Mouse (Mus musculus): ENCODE results near the gene Nhp2.
"Not testable (repeated sequence)": the region's sequence is repeated elsewhere in the genome, so short reads cannot be mapped to it uniquely, and the experiment has no call there.

The Nhp2 gene

DNA sequence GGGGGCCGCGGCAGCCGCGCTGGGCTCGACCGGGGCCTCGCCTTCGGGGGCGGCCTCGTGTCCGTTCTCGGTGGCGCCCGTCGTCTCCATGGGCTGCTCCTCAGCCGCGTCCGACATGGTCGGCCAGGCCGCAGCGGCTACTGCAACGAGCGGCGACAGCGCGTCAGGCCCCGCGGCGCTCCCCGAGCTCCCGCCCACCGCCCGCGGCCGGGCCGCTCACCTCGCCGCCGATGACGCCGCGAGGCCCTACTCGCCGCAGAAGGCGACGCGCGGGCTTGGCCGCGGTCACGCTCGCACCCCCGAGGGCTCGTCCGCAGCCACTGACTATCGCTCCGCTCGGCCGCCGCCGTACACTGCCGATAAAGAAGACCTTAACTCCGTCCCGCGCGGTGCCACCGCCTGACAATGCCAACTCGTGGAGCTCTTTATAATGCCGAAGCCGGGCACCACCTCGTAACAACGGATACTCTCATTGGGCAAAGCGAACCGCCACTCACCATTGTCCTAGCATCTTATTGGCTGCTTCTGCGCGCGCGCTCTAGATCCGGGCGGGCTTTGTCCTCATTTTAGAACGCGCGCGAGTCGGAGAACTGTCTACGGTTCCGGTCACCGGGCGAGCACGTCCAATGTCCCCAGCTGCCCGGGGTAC lies 13.0 kb upstream of the Nhp2 start, which contains the start of gene Hnrnpab:
Gene Hnrnpab, minus strand, starts transcription at position 401 of the 649 bp plus-strand sequence.
- DNase-seq (ENCODE audit: low spot score): peak; percentile 95

DNA sequence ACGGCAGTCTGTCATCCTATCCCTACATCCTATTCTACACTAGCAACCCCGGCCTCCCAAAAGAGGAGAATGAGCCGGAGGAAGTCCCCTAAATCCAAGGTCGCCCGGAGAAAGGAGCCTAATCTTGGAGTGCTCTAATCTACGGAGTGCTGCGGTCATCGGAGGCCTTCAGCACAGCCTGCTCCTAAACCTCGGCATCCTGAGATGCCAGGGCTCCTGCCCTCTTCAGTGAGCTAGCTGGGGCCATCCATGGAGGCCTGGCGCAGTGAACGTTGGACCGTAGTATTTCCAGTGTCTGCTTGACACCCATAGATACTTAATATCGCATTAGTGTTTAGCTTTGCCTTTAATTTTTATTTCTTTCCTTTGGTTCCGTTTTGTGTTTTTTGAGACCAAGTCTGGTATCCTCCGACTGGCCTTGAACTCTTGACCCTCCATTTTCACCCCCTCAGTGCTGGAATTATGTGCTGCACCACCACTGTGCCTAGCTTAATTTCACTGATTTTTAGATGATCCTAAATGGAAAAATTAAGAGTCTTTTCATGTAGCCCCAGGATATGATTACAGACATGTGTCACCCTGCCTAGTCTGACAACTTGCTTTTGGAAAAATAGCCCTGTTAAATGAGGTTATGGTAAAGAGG lies 12.3 kb upstream of the Nhp2 start:
- DNase-seq (ENCODE audit: low spot score): no peak

DNA sequence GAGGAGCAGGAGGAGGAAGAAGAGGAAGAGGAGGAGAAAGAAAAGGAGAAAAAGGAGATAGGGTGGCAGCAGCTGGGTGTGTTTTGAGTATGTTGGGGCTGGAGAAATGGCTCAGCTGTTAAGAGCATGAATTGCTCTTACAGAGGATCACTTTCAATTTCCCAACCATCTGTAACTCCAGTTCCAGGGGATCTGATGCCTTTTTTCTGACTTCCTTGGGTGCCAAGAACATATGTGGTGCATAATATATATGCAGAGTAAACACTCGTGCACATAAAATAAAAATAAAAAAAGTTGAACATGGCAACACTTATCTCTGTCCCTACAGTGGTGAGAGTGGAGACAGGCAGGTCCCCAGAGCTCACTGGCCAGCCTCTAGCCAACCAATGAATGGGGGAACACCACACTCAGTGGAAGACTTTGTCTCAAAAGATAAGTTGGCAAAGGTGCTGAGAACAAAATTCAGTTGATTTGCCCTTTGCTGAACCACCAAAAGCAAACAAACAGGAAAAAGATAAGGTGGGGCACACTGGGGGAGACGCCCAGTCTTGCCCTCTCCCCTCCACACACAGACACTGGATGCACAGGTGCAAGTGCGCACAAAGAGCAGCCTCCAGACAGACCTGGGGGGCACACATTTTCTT lies 10.1 kb upstream of the Nhp2 start:
- DNase-seq (ENCODE audit: low spot score): no peak

DNA sequence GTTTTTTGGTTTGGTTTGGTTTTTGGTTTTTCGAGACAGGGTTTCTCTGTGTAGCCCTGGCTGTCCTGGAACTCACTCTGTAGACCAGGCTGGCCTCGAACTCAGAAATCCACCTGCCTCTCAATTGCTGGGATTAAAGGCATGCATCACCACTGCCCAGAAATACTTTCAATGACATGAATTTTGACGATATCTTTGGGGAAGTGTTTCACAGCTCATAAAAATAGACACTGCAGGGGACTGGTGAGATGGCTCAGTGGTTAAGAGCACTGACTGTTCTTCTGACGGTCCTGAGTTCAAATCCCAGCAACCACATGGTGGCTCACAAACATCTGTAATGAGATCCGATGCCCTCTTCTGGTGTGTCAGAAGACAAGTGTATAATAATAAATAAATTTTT lies 9.6 kb upstream of the Nhp2 start:
- not testable (repeated sequence) for DNase-seq (ENCODE audit: low spot score)

DNA sequence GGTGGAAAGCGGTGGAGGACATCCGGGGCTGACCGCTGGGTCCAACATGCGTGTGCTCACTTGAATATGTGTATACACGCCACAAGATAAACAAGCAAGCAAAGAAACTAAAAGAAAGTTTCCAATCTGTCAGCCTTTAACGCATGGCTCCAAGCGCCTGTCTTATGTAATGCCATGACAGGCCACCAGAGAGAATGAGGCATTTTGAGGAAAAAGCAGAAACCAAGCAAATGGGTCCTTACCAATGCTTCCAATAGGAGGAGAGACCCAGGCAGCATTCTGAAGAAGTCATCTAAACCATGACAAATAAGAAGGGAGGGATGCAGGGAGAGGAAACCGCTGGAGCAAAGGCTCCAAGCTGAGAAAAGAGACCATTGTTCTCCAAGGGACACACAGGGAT lies 5.3 kb upstream of the Nhp2 start:
- DNase-seq (ENCODE audit: low spot score): no peak

DNA sequence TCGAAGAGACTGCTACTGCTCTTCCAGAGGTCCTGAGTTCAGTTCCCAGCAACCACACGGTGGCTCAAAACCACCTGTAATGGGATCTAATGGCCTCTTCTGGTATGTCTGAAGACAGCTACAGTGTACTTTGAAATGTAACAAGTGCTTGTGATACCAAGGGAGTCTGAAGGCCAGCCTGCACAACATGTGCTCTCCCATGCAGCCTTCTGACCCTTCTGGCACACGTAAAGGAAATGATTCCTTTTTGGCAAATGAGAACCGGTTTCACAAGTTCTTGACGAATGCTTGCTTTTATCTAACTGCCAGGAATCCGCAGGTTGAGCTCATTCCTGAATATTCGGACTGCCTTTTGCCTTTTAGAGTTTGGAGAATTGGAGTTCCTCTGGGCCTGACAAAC lies 4.4 kb upstream of the Nhp2 start:
- DNase-seq (ENCODE audit: low spot score): no peak

DNA sequence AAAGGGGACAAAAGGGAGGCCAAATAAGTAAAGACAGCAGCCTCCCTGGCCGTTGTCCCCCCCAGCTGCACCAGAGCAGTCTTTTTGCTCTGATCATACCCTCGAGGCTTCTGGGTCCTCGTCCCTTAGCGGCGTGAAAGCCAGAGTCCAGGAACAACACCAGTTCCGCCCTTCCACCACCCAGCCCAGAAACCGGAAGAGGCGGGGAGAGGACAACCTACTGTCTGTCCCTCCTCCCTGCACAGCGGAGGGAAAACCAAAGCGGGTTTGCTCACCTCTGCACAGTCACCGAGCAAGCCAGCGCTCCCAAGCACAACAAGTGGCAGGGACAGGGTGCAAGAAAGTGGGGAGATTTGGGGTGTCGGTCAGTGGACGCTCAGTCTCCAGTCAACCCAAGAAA lies 3.9 kb upstream of the Nhp2 start:
- DNase-seq (ENCODE audit: low spot score): peak; percentile 61

DNA sequence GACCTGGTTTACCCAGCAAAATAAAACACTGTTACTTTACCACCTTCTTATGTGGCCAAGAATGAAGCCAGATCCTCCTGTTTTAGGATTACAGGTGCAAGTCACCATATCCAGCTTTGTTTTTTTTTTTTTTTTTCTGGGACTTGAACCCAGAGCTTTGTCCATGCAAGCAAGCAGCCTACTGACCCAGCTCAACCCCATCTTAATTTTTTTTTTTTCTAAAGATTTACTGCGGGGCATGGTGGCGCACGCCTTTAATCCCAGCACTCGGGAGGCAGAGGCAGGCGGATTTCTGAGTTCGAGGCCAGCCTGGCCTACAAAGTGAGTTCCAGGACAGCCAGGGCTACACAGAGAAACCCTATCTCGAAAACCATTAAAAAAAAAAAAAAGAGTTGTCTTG lies 3.4 kb upstream of the Nhp2 start:
- DNase-seq (ENCODE audit: low spot score): not testable (repeated sequence)

DNA sequence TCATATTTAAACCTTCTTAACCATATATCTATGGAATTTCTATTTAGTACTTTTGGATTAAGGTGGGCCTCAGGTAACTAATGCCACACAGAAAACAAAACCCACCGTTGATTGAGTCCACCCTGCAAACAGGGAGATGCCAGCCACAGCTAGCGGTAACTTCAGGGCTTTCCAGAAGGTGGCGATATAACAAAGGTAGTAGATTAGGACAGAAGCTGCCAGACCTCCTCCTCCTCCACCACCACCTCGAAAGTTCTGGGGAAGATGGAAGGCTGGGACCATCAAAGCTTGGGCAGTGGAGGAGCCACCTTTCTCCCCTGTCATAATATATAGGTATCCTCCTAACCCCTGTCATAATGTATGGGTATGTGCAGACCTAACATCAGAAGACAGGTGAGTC lies 1.8 kb upstream of the Nhp2 start:
- peak; percentile 59 for DNase-seq (ENCODE audit: low spot score)

DNA sequence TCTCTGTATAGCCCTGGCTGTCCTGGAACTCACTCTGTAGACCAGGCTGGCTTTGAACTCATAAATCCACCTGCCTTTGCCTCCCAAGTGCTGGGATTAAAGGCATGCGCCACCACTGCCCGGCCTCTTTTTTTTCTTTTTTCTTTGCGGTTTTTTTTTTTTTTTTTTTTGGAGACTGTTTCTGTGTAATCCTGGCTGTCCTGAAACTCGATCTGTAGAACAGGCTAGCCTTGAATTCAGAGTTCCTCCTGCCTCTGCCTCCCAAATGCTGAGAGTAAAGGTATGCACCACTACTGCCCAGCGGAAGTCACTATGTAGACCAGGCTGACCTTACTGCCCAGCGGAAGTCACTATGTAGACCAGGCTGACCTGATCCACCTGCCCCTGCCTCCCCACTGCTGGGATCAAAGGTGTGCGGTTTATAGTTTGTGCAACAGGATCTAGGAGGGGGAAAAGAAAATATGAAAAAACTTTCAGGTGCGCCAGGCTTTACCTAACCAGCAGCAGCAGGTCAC lies 584 bp upstream of the Nhp2 start:
- no peak for DNase-seq (ENCODE audit: low spot score)

DNA sequence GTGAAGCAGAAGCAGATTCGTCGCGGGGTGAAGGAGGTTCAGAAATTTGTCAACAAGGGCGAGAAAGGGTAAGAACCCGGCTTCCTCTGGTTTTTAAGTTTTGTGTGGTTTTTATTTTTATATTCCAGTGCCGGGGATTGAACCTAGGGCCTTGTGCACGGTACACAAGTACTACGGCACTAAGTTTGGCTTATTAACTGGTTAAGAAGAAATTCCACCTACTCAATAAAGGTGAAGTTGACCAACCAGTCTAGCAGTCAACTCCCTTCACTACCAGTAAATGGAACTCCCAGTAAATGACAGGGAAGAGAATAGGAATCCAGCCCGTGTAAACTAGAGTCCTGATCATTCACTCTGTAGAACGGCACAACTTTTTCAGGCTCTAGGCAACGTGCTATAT lies 549 bp downstream of the Nhp2 start:
- DNase-seq (ENCODE audit: low spot score): no peak

DNA sequence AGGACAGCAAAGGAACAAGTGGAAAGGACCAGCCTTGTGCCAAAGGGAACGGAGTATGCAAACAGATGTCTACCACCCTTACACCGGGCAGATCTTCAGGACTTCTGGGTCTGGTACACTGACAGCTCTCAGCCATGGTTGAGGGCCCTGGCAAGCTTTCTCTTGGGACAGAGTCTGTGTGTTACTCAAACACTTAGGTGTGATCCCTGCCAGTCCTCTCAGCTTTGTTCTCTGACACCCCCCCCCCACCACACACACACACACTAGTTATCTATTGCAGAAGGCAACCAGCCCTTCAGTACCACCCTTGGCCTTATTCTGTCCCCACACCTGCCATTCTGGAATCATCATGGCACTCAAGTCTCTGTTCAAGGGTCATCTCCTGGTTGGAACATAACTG lies 2.2 kb downstream of the Nhp2 start:
- no peak for DNase-seq (ENCODE audit: low spot score)

DNA sequence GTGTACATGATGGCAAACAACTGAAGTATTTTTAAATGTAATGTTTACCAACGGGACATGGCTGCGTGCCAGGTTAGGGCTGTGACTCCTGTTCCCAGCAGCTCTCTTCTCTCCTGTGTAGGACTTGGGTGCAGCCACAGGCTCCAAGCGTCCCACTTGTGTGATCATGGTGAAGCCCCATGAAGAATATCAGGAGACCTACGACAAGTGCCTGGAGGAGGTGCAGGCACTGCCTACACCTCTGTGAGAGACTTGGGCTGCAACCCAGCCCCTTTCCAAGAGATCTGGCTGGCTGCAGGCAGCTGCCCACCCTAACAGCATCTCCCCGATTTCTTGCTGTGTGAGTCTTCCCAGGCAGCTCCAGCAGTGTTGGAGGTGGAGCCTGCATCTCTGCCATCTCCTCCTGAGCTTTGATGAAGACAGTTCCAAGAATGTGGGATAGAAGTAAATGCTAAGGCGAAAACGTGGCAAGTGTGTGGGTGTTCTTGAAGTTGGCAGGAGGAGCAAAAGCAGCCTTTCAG lies 3.5 kb downstream of the Nhp2 start:
- no peak for DNase-seq (ENCODE audit: low spot score)

DNA sequence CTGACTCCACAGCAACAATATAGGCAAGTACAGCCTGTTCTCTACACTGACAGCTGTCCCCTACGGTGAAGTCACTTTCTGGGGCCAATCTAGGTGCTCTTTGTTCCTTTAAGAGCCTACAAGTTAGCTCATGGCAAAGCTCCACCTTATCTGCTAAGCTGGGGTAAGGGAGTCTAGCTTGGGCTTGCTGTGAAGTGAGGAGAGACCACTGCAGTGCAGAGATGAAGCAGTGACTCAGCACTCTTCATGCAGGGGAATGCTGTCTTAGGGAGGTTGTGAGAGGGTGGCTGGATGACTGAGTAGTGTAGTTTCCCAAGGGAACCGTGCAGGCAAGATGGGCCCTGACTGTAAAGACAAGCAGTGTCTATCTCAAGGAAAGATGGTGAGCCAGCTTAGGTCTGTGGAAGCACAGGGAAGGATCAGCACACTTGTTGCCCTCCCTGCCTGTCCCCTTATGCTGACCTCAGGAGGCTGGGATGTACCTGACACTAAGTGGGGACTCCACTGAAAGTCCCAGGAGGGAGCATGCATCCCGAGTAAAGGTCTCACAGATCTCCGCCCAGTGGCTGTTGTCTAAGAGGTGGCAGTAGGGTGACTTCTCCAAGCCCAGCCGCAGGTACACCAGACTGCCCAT lies 5.8 kb downstream of the Nhp2 start:
- no peak for DNase-seq (ENCODE audit: low spot score)

DNA sequence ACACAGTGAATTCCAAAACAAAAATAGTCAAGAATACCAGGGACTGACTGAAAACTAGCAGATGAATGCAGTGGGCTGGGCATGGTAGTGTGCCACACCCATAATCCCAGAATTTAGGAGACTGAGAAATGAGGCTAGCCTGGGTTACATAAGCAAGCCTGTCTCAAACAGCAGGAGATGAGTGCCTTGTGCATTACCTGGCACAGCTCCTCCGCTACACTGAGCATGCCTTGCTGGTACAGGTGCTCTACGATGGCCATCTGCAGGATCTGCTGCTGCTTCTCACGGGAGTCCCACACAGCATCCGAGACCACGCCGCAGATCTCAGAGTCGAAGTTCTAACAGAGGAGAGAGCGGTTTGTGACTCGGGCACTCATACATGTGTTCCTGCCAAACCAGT lies 7.9 kb downstream of the Nhp2 start:
- DNase-seq (ENCODE audit: low spot score): no peak

DNA sequence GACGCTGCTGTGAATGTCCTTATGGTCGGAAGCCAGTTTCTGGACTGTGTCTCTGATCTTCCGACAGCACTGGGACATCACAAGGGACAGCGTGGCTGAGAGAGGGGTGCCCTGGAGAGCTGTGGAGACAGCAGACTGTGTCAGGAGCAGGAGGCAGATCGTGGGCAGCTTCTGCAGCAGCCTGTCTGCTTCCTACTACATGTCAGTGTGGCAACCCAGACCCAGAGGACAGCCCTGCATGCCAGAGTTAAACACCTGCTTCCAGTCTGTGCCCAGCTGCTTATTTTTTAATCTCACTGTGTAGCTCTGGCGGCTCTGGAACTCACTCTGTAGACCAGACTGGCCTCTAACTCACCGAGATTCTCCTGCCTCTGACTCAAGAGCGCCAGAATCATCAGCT lies 8.4 kb downstream of the Nhp2 start:
- DNase-seq (ENCODE audit: low spot score): no peak

DNA sequence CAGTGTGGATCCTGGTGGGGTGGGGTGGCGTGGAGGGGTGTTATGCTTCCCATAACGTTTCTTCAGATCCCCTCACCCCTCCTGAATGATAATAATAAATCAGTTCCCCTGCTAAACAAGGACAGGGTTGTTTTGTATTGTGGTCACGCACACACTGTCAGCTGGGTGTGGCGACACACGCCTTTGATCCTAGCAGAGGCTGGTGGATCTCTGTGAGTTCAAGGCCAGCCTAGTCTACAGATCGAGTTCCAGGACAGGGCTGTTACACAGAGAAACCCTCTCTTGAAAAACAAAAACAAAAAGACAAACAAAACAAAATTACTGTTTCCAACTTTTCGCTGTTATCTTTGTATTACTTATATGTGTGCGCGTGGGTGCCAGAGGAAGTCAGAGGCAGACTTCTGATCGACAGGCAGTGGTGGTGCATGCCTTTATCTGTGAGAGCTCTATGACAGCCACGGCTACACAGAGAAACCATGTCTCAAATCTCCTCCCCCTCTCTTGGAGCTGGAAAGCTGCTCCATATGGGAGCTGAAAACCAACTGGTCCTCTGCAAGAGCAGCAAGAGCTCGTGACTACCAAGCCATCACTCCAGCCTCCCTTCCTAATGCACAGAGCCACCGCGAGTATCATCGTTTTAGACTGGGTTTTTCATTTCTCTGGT lies 10.2 kb downstream of the Nhp2 start:
- DNase-seq (ENCODE audit: low spot score): no peak

DNA sequence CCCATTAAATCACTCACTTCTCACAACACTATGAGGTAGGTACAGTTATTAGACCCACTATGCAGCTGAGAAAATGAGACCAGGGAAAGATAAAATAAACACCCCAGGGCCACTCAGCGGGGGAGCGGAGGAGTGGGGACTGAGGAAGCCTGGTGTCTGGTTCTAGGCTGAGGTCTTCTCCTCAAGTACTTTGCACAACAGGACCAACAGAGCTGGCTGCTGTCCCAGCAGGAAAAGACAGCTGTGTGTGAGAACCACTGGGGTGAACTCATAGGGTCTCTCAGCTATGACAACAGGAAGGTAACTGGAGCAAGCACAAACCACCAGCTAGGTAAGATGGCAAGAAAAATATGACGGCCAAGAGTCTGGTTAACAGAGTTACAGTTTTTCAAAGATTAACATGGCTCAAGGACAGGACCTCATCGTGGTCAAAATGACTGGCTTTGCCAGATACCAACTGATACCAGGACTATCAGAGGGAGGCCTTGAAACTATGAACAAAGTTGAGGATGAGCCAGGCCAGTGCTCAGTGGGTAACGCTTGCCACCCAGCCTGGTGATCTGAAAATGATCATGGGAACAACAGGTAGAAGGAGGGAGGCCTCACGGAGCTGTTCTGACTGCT lies 12.7 kb downstream of the Nhp2 start:
- no peak for DNase-seq (ENCODE audit: low spot score)

DNA sequence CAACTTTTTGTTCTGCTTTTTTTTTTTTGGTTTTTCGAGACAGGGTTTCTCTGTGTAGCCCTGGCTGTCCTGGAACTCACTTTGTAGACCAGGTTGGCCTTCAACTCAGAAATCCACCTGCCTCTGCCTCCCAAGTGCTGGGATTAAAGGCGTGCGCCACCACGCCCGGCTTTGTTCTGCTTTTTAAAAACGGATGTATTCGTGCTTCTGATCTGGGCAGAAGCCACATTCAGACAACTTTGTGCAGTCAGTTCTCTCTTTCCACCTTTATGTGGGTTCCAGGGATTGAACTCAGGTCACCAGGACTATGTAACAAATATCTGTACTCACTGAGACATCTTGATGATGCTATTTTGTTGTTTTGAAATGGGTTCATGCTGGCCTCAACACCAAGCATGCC lies 13.7 kb downstream of the Nhp2 start:
- DNase-seq (ENCODE audit: low spot score): not testable (repeated sequence)

DNA sequence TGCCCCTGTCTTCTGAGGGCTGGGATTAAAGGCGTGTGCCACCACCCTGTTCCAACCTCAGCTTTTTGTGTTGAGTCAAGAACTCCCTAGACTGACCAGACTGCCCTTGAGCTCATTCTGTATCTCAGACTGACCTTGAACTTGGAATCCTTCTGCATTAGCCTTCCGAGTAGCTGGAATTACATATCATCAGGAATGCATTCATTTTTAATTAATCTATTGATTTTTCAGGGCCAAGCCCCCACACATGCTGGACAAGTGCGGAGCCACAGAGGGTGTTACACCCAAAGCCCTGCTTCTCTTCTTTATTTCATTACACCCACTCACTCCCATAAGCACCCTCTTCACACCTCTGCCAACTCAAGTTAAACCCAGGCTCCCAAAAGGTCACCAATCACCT lies 14.2 kb downstream of the Nhp2 start:
- no peak for DNase-seq (ENCODE audit: low spot score)

DNA sequence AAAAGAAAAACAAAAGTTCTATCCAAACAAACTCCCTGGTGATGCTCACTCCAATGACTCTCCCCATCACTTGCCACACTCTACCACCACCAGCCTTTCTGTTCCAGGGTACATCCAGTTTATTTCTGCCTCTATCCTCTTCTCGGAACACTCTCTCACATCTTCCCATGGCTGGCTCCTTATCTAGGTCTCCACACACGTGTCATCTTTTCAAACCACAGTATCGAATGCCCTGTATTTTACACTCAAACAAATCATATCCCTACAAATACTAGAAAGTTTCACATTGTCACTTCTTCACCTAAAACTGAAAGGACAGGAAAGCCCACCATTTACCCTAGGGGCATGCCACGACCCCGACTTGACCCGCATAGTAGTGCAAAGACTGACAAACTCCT lies 15.6 kb downstream of the Nhp2 start:
- no peak for DNase-seq (ENCODE audit: low spot score)

Measured in urinary bladder, postnatal 25 days (tissue).